Mouse (Mus musculus) monocyte, adult 5-6 weeks (primary cell): ENCODE measurements around the gene Socs4. TPM values are rescaled to one million over a fixed set of nuclear protein-coding genes. Genes with fewer than 3 reads are reported as not detected.

ENCODE experiments used
- ATAC-seq: fragments of 153-309, 156-312 bp; replicated peaks from 2 replicates; pipeline ENCODE4 v1.8.0; 2017; ENCODE audit warnings: mild to moderate bottlenecking; ENCODE audit not compliant: low TSS enrichment, insufficient number of reproducible peaks, severe bottlenecking, poor library complexity, low FRiP score
- total RNA-seq: library from RNA; stranded (forward); fragments of 200-1000, 200-491, 200-594 nt; gene quantifications from 3 replicates; pipeline ENCODE4 v1.2.3, GENCODE M21; 2017

Socs4 gene
- total RNA-seq, result 16.2 to 46.3 TPM (median 33.6 TPM) in 3 replicates

GRCm38 (mm10) chr14:47276637-47277393, at the start of gene Socs4, which contains the start of gene Wdhd1:
Socs4 (plus strand) TSS chr14:47276931.
Wdhd1 (minus strand) TSS chr14:47276857.
- ATAC-seq, result peak; percentile 73

DNA sequence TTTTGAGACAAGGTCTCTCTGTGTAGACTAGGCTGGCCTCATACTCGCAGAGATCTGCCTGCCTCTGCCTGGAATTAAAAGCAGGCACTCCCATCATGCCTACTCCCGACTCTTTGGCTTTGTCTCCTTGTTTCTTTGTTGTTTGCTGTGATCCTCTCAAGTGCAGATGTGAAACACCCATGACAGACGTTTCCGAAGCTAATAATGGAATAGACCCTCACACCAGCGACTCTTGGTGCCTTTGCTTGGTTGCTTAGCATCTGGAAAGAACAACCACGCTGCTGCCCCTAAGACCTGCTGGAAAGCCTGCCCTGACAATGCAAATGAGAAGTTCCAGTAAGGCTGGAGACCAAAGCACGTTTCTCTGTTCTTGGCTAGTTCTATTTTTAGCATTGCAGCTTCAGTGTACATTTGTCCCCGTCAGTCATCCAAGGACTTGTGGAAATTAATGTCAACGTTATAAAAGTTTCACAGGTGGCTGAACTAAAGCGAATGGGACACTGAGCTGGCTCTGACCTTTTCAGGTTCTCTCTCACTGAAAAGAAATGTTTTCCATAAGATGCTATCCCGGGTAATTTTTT, 46.8 kb upstream of the Socs4 start:
- ATAC-seq, result no peak

DNA sequence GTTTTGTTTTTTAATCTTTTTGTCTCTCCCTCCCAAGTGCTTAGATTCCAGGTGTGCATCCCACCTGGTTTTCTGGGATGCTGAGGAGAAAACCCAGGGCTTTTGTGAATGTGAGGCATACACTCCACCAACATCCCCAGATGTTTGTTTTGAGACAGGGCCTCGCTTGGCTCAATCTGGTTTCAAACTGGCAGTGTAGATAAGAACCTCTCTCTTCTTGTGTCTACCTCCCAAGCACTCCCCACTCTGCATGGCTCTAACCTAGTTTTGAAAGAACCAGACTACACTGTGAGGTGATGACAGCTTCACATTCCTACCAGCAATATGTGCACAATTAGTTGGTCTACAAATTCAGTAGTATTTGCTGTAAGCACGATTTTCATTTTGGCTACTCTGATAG, 43.1 kb upstream of the Socs4 start:
- no peak for ATAC-seq

DNA sequence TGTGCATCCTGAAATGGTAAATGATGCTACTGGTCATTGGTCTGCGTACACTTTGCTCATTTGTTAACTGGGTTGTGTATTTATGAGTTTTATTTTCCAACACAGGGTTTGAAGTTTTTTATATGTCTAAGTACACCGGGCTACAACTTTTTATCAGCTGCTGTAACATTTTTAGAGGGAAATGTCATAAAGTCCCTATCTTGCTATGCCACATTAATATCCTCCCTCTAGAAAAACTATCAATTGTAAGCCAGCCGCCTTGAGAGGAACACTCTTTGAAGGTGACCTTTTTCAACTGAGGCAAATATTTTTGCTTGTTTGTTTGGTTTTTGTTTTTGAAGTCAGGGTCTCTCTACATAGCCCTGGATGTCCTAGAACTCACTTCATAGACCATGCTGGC, 42.7 kb upstream of the Socs4 start:
- ATAC-seq, result no peak

DNA sequence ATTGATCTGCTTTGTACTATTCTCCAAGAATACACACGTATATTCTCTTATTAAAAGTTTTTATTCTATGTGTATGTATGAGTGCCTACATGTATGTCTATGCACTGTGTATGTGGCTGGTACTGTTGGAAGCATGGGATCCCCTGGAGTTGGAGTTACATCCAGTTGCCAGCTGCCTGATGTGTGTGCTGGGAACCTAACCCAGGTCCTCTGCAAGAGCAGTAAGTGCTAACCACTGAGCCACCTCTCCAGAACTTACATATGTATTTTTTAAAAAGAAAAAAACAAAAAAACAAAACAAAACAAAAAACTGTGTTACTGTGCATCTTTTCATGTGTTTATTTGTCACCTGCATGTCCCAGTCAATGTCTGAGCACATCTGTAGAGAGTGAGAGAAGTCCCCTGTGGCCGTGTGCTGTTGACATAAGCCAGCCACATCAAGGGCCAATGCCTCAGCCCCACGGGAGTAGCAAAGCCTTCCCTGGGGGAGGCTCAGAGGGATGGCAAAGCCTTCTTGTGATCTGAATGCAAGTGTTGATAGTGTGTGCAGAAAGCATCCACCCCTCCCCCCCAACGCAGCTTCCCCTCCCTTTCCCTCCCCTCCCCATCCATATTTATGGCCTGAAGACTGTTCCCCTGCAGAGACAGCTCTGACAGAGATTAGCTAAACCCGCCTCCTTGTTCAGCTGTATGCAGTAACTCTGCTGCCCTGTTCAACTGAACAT, 42.0 kb upstream of the Socs4 start:
- no peak for ATAC-seq

- ATAC-seq, result no peak
Measured at GRCm38 (mm10) chr14:47236491-47236890, 40.2 kb upstream of the Socs4 start.

GRCm38 (mm10) chr14:47237286-47237685, 39.4 kb upstream of the Socs4 start:
- ATAC-seq, result no peak

- ATAC-seq, result no peak
Measured at GRCm38 (mm10) chr14:47240600-47240999, 36.1 kb upstream of the Socs4 start.

GRCm38 (mm10) chr14:47241046-47241445, 35.7 kb upstream of the Socs4 start:
- ATAC-seq, result no peak

DNA sequence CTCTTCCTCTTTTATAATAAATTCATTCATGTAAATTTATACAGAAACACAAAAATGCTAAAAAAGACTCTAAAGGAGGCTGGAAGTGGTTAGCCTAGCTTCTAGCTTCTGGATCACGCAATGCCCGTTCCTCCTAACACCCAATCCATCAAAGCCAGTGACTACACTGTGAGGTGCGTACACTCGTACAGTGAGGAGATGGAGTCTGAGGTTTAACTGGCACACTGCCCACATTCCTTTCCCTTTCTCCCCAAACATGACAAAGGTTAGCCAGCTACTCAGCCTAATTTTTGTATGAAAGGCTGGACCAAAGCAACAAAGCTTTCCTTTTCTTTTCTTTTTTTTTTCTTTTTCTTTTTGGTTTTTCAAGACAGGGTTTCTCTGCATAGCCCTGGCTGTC, 34.0 kb upstream of the Socs4 start:
- no peak for ATAC-seq

- ATAC-seq, result no peak
Measured at GRCm38 (mm10) chr14:47249839-47250238, 26.9 kb upstream of the Socs4 start.

- no peak for ATAC-seq
Measured at GRCm38 (mm10) chr14:47264866-47265265, 11.9 kb upstream of the Socs4 start.

GRCm38 (mm10) chr14:47265829-47266228, 10.9 kb upstream of the Socs4 start:
- ATAC-seq, result no peak

GRCm38 (mm10) chr14:47269056-47269455, 7.7 kb upstream of the Socs4 start:
- no peak for ATAC-seq

GRCm38 (mm10) chr14:47269706-47270105, 7.0 kb upstream of the Socs4 start:
- ATAC-seq, result no peak

DNA sequence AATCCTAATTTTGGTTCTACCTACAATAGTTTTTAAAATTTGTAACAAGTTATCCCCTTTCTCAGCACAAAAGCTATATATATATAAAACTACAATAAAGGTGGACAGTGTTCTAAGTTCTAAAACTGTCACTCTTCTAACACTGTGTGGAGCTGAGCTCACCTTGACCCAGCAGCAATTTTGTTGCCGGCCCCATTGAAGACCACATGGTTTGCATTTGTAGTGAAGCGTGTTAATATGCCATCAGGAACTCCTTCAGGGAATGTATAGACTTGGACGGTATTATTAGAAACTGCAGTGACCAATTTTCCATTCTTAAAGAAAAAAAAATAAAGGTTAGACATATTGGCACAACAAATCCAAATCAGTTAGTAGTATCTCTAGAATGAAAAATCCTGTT, 3.0 kb upstream of the Socs4 start:
- ATAC-seq, result no peak

DNA sequence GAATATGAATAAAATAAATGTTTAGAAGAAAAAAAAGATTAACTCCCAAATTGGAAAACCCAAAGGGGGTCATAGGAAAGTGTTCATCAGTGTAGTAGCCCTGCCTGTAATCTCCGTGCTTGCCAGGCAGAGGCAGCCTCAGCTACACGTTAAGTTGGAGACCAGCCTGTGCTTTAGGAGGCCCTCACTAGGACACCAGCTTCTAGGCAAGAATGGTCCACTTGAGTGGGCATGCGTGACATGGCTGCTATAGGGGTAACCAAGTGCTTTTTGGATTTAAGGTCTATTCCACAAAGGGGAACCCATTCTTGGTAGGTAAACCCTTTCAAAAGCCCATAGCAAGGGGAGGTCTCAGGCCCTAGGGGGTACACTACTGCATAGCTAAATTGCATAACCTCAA, 1.3 kb upstream of the Socs4 start:
- ATAC-seq, result no peak

DNA sequence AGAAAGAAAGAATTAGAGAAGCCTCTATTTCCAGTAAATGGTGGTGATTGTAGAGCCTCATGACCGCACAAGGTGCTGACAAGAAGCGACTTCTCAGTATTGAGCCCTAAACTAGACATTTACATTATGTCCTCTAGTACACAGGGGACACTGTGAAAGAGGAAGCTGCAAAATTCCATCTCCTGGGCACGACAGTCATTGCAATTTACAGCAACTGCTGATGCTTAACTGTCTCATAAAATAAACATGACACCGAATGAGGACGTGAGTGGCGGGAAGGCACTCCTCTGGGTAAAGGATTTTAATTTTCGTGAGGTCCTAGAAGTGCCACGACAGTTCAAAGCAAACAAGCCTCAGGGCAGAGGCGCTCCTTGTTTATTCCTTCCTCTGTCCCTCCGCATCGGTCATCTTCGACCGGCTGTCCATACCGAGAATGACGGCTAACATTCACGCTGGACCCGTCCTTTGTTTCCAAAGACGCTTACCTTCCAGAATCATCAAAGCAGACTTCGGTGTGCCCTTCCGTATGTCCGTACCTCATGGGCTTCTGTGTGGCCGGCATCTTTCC, 611 bp upstream of the Socs4 start:
- ATAC-seq, result peak; percentile 72

GRCm38 (mm10) chr14:47279058-47279457, 2.3 kb downstream of the Socs4 start:
- ATAC-seq, result no peak
